Mouse (Mus musculus) C2C12 (cell line): ENCODE data around the gene Qtrt1. TPM values are rescaled to one million over a fixed set of nuclear protein-coding genes. Genes with fewer than 3 reads are reported as not detected.
"Not testable (repeated sequence)": the region's sequence is repeated elsewhere in the genome, so short reads cannot be mapped to it uniquely, and the experiment has no call there.

Experiments used
- H3K27me3 ChIP-seq: one replicate; pipeline ENCODE4 v1.6.1; 2011; ENCODE audit not compliant: control insufficient read depth, insufficient read depth, insufficient read length
- H3K36me3 ChIP-seq: one replicate; pipeline ENCODE4 v1.6.1; 2011; ENCODE audit not compliant: control insufficient read depth, insufficient read depth
- H3K4me3 ChIP-seq: one replicate; pipeline ENCODE4 v1.5.1; 2011; ENCODE audit warnings: mild to moderate bottlenecking, control low read depth; ENCODE audit not compliant: poor library complexity, insufficient read depth, severe bottlenecking
- H3K79me2 ChIP-seq: one replicate; pipeline ENCODE4 v1.6.1; 2011; ENCODE audit not compliant: control insufficient read depth, insufficient read depth
- H3K79me3 ChIP-seq: one replicate; pipeline ENCODE4 v1.6.1; 2011; ENCODE audit warnings: low read depth, control low read depth
- H3ac ChIP-seq: one replicate; pipeline ENCODE3; 2011; ENCODE audit warnings: low read depth; ENCODE audit not compliant: control insufficient read depth, insufficient read length
- CEBPB ChIP-seq: IDR thresholded peaks from one replicate; pipeline ENCODE4 v1.6.1; 2011; ENCODE audit warnings: low read depth, mild to moderate bottlenecking, control low read depth, moderate library complexity
- CTCF ChIP-seq: IDR thresholded peaks from one replicate; pipeline ENCODE4 v1.5.1; 2011; ENCODE audit not compliant: control insufficient read depth, insufficient read depth, insufficient read length
- FOSL1 ChIP-seq: IDR thresholded peaks from one replicate; pipeline ENCODE4 v1.8.0; 2011; ENCODE audit warnings: mild to moderate bottlenecking, low read length; ENCODE audit not compliant: poor library complexity, insufficient read depth, severe bottlenecking
- MAX ChIP-seq: IDR thresholded peaks from one replicate; pipeline ENCODE4 v1.6.1; 2011; ENCODE audit warnings: mild to moderate bottlenecking, control low read depth
- MYOD1 ChIP-seq: IDR thresholded peaks from one replicate; pipeline ENCODE4 v1.6.1; 2011; ENCODE audit warnings: low read depth; ENCODE audit not compliant: control insufficient read depth, insufficient read length
- MYOG ChIP-seq: IDR thresholded peaks from one replicate; pipeline ENCODE4 v1.6.1; 2011; ENCODE audit not compliant: control insufficient read depth, insufficient read length; ENCODE audit errors: extremely low read depth
- USF1 ChIP-seq: IDR thresholded peaks from one replicate; pipeline ENCODE4 v1.6.1; 2011; ENCODE audit warnings: low read depth, mild to moderate bottlenecking, control low read depth, moderate library complexity
- polyA plus RNA-seq: library from polyadenylated mRNA; unstranded; fragments of >200 nt; fragmentation: generic; extraction: Trizol; gene quantifications from one replicate; pipeline ENCODE4 v1.2.1, GENCODE M21; 2012; ENCODE audit warnings: missing spikeins

The Qtrt1 gene
- polyA plus RNA-seq, 1 experiment, result 61.7 TPM

DNA sequence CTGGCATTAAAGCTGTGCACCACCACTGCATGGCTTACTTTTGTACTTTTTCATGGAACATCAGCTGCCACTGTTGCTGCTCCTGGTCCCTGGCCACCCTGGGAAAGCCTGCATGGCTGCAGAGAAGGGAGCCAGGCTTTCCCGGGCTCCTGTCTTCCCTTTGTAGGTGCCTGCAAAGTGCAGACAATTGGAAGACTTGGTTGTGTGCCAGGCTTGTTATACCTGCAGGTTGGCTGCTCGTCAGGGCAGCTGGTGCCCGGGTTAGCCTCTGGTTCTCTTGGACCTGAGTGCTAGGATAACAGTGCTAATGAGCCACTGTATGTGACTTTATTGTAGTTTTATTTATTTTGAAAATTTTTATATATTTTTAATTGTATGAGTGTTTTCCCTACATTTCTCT lies 47.2 kb downstream of the Qtrt1 start:
- H3K4me3 ChIP-seq, result no peak overlapping the region
- TF ChIP-seq MYOG, result no peak
- no peak for TF ChIP-seq MYOD1
- no peak for TF ChIP-seq FOSL1
- no peak for TF ChIP-seq CTCF
- no peak for TF ChIP-seq MAX
- H3K79me3 ChIP-seq, result peaks cover 8% of the 10 kb centered on the region

DNA sequence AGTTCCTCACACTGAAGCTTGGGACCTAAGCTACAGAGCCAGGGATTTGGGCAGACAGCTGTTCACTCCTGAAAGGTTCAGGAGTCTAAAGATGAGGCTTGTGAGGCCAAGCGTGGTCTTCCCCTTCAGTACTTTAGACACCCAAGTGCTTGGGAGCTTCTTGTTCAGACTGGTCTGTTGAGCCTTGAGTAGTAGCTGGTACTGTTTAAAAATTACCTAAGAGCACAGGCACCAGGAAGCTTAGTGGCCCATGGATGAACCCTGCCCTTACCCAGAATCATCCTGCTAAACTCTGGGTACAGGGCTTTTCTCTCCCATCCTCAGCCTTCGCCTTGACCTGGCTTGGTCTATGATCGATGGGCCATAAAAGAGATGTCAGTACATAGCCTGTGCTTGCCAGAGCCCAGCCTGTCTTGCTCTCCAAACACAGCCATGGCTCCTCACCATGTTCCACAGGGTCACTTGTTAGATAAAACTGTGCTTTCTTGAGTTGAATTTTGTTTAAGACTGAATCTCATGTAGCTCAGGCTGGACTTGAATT lies 48.8 kb downstream of the Qtrt1 start:
- Histone ChIP-seq H3ac (no peak overlapping the region), H3K27me3 (no peaks in the 10 kb centered on the region), H3K79me2 (peaks cover 56% of the 10 kb centered on the region), H3K36me3 (peaks cover 7% of the 10 kb centered on the region), H3K4me3 (no peak overlapping the region), H3K79me3 (peaks cover 10% of the 10 kb centered on the region)
- TF ChIP-seq MAX (no peak), CEBPB (no peak), USF1 (no peak), MYOD1 (no peak), CTCF (no peak), MYOG (no peak), FOSL1 (no peak)

More for the DNA sequence above, 47.2 kb downstream of the Qtrt1 start:
- Histone ChIP-seq H3ac (no peak overlapping the region), H3K79me2 (peaks cover 72% of the 10 kb centered on the region), H3K36me3 (peaks cover 7% of the 10 kb centered on the region), H3K27me3 (no peaks in the 10 kb centered on the region)

DNA sequence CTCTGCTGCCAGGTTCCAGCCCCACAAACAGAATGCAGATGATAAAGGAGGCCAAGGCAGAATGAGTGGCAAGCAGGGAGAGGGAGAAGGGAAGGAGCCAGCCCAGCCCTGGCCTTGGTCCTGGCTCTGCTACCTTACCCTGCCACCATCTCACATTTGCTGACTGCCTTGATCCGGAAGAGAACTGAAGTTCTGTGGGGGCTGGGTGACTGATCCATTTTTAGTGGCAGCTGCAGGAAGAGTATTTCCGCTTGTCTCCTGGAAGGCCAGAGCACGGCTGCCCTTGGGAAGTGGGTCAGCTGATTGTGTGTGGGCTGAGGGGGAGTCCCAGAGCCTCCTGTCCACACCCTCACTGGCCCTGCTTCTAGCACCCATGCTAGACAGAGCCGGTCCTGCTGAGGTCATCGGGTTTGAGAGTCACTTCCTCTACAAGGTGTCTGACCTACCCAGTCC lies 51.5 kb downstream of the Qtrt1 start:
- H3ac ChIP-seq, result no peak overlapping the region
- H3K79me3 ChIP-seq, result peaks cover 7% of the 10 kb centered on the region
- TF ChIP-seq CEBPB (no peak), MYOG (no peak), FOSL1 (no peak), USF1 (no peak), CTCF (no peak), MAX (no peak), MYOD1 (no peak)
- H3K79me2 ChIP-seq, result peaks cover 36% of the 10 kb centered on the region
- H3K36me3 ChIP-seq, result peaks cover 13% of the 10 kb centered on the region
- H3K27me3 ChIP-seq, result no peaks in the 10 kb centered on the region
- no peak overlapping the region for H3K4me3 ChIP-seq

DNA sequence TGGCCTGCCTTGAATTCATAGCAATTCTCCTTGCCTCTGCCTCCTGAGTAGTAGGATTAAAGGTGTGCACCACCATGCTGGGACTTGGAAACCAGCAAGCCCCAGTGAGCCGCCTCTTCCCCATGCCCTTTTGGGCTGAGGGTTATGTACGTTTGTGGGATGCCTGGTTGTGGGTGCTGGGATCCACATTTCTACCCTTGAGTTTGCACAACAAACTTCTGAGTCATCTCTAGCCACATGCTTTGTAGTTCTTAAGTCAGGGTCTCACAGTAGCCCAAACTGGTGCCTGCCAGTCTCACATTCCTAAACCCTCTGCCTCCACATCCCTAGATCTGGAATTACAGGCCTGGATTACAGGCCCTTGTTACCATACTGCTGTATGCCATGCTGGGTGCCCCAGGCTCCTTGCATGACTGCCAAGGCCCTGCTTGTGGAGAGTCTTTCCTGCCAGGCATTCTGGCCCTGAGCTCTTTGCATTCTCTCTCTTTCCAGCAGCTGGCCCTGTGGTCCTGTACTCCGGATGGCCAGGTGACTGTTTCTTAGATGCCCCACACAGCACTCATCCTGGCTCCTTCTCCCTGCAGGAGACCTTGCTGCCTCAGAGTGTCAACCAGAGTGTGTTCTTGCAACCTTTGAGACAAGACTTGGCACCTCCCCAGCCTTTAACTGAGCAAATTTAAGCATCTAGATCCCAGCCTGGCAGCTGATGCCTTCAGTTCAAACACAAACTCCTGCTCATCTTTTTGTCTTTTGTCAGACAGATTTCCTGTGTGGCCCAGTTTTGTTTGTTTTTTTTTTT lies 52.3 kb downstream of the Qtrt1 start:
- no peak for TF ChIP-seq CTCF
- peak; percentile 42 for TF ChIP-seq MAX
- TF ChIP-seq USF1, result no peak
- no peak for TF ChIP-seq MYOD1
- TF ChIP-seq CEBPB, result peak; percentile 82
- no peak for TF ChIP-seq MYOG
- no peak for TF ChIP-seq FOSL1
- Histone ChIP-seq H3K79me3 (peaks cover 7% of the 10 kb centered on the region), H3K36me3 (peaks cover 13% of the 10 kb centered on the region), H3K27me3 (no peaks in the 10 kb centered on the region), H3K4me3 (no peak overlapping the region), H3K79me2 (peaks cover 28% of the 10 kb centered on the region), H3ac (no peak overlapping the region)

DNA sequence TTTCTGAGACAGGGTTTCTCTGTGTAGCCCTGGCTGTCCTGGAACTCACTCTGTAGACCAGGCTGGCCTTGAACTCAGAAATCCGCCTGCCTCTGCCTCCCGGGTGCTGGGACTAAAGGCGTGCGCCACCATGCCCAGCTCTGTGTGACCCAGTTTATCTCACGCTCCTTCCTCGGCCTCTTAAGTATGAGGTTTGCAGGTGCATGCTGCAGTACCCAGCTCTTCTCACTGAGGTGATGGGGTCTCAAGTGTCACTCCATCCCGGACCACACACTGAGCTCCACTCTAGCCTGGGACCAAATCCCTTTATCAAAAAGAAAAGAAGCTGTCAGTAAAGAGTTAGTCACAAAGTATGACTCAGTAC lies 52.9 kb downstream of the Qtrt1 start:
- not testable (repeated sequence) for H3K79me3 ChIP-seq, H3ac ChIP-seq, H3K27me3 ChIP-seq, H3K4me3 ChIP-seq
- Histone ChIP-seq H3K79me2 (peaks cover 24% of the 10 kb centered on the region), H3K36me3 (peaks cover 13% of the 10 kb centered on the region)
